15 mouse cellular contexts compared by ENCODE assay signal in the genomic region with DNA sequence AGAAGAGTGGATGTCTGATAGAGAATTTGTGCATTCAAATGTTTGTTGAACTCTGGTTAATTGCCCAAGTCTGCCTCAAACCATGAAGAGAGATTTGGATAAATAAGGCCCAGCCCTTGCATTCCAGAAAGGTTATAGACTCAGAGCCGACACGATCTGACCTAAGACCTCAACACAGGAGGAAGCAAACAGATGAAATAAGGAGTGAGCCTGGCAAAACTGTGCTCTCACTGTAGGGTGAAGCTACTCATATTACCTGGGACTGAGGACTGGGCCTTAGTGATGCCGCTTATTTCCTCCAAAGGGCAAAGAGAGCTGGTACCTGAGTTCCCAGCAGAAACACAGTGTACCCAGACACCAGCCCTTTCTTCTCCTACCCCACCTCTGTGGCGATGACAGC.
"Had no signal": no experiment of that assay in that cellular context is flagged by ENCODE, and none has a peak within 500 bp of the region (broad histone marks: within the 10 kb centered on the region; RNA-seq: fewer than 3 reads in every experiment).

No protein-coding gene starts in this region.

- H3K4me1 ChIP-seq: liver, embryonic 12.5 days; lung, embryonic 15.5 days; midbrain, embryonic 15.5 days had no signal

- H3K36me3 ChIP-seq: liver, embryonic 12.5 days; lung, embryonic 15.5 days; midbrain, embryonic 15.5 days; neural tube, embryonic 13.5 days had no signal

- DNase-seq: kidney, adult 8-10 months; kidney, postnatal 36 days; left cerebral cortex, postnatal 4 days; lung, postnatal 4 days; retina, postnatal 1 day; right cerebral cortex, postnatal 4 days; spleen, adult 18-20 months; thymus, adult 2 months; thymus, postnatal 25 days had no signal

- H3K4me2 ChIP-seq: liver, embryonic 12.5 days; lung, embryonic 15.5 days; midbrain, embryonic 11.5 days; midbrain, embryonic 15.5 days; neural tube, embryonic 13.5 days had no signal

- H3K9ac ChIP-seq: liver, embryonic 12.5 days; lung, embryonic 15.5 days; midbrain, embryonic 15.5 days; neural tube, embryonic 13.5 days had no signal

- ATAC-seq: intestine, embryonic 16.5 days; liver, embryonic 12.5 days; midbrain, embryonic 15.5 days had no signal

- H3K4me3 ChIP-seq: liver, embryonic 12.5 days; lung, embryonic 15.5 days; midbrain, embryonic 15.5 days; neural tube, embryonic 13.5 days had no signal

- H3K27me3 ChIP-seq: lung, embryonic 15.5 days; midbrain, embryonic 15.5 days; neural tube, embryonic 13.5 days had no signal

- H3K9me3 ChIP-seq: liver, embryonic 12.5 days; lung, embryonic 15.5 days; midbrain, embryonic 15.5 days; neural tube, embryonic 13.5 days had no signal

- H3K27ac ChIP-seq: liver, embryonic 12.5 days; lung, embryonic 15.5 days; midbrain, embryonic 15.5 days; neural tube, embryonic 13.5 days had no signal
